Mouse (Mus musculus): ENCODE measurements around the gene Jmjd1c.
A peak's percentile ranks its signal among the peaks of the same experiment; 100 is the strongest.

Jmjd1c gene

GRCm38 (mm10) chr10:67134322-67134721 lies 38.4 kb downstream of the Jmjd1c start:
- no peak for DNase-seq

- no peak for DNase-seq
Measured at GRCm38 (mm10) chr10:67137437-67137836, 41.5 kb downstream of the Jmjd1c start.

GRCm38 (mm10) chr10:67143661-67144060 lies 47.7 kb downstream of the Jmjd1c start:
- DNase-seq: no peak

- no peak for DNase-seq
Measured at GRCm38 (mm10) chr10:67144269-67144668, 48.3 kb downstream of the Jmjd1c start.

GRCm38 (mm10) chr10:67145623-67146022 lies 49.7 kb downstream of the Jmjd1c start:
- DNase-seq: no peak

- no peak for DNase-seq
Measured at GRCm38 (mm10) chr10:67151766-67152165, 55.8 kb downstream of the Jmjd1c start.

GRCm38 (mm10) chr10:67154647-67155046 lies 58.7 kb downstream of the Jmjd1c start:
- DNase-seq: no peak

GRCm38 (mm10) chr10:67174049-67174448 lies 78.1 kb downstream of the Jmjd1c start:
- DNase-seq: no peak

- DNase-seq: no peak
Measured at GRCm38 (mm10) chr10:67176031-67176430, 80.1 kb downstream of the Jmjd1c start.

- DNase-seq: no peak
Measured at GRCm38 (mm10) chr10:67176932-67177331, 81.0 kb downstream of the Jmjd1c start.

- DNase-seq: no peak
Measured at GRCm38 (mm10) chr10:67177410-67177809, 81.5 kb downstream of the Jmjd1c start.

GRCm38 (mm10) chr10:67180021-67180420 lies 84.1 kb downstream of the Jmjd1c start:
- DNase-seq: no peak

GRCm38 (mm10) chr10:67180799-67181198 lies 84.9 kb downstream of the Jmjd1c start:
- DNase-seq: no peak

- DNase-seq: no peak
Measured at GRCm38 (mm10) chr10:67182651-67183050, 86.7 kb downstream of the Jmjd1c start.

GRCm38 (mm10) chr10:67183086-67183485 lies 87.2 kb downstream of the Jmjd1c start:
- no peak for DNase-seq

GRCm38 (mm10) chr10:67184441-67185070 lies 88.6 kb downstream of the Jmjd1c start:
- no peak for DNase-seq

GRCm38 (mm10) chr10:67185491-67186081 lies 89.7 kb downstream of the Jmjd1c start:
- peak; percentile 80 for DNase-seq

GRCm38 (mm10) chr10:67186489-67186888 lies 90.6 kb downstream of the Jmjd1c start:
- no peak for DNase-seq

- DNase-seq: no peak
Measured at GRCm38 (mm10) chr10:67187001-67187453, 91.1 kb downstream of the Jmjd1c start.

GRCm38 (mm10) chr10:67187952-67188351 lies 92.0 kb downstream of the Jmjd1c start:
- no peak for DNase-seq

- DNase-seq: no peak
Measured at GRCm38 (mm10) chr10:67189057-67189456, 93.1 kb downstream of the Jmjd1c start.

- peak; percentile 9 for DNase-seq
Measured at GRCm38 (mm10) chr10:67190261-67190660, 94.3 kb downstream of the Jmjd1c start.

- DNase-seq: no peak
Measured at GRCm38 (mm10) chr10:67192366-67192765, 96.4 kb downstream of the Jmjd1c start.

- DNase-seq: no peak
Measured at GRCm38 (mm10) chr10:67193003-67193652, 97.2 kb downstream of the Jmjd1c start.
